ENCODE assay signal across 24 mouse cellular contexts in genomic region chr11:101980603-101981157, GRCm38 (mm10). TPM values are rescaled to one million over a fixed set of nuclear protein-coding genes. Genes with fewer than 3 reads are reported as not detected.
DNase-seq lines count a peak whose midpoint lies in the region; ATAC-seq and TF ChIP-seq lines count a peak whose summit lies in the region.
"Had no signal": no experiment of that assay in that cellular context is flagged by ENCODE, and none has a peak within 500 bp of the region (broad histone marks: within the 10 kb centered on the region; RNA-seq: fewer than 3 reads in every experiment).

No protein-coding gene starts in this region.

- WGBS in hindbrain, embryonic 11.5 days = 72% methylated on average over 9 of the region's 9 CpGs
- WGBS in hindbrain, embryonic 12.5 days = 74% methylated on average over 9 of the region's 9 CpGs
- 80% methylated on average over 9 of the region's 9 CpGs for WGBS in kidney, postnatal 0 days
- 96% methylated on average over 9 of the region's 9 CpGs for WGBS in macrophage (ENCODE audit: missing documents)

- no peak overlapping the region for H3K4me3 ChIP-seq in hindbrain, embryonic 11.5 days (ENCODE audit: low read depth, low read length)
- H3K4me3 ChIP-seq in hindbrain, embryonic 12.5 days = no peak overlapping the region
- H3K4me3 ChIP-seq in kidney, postnatal 0 days (replicated peaks; ENCODE audit: low read depth, low read length) = no peak overlapping the region
- no peak overlapping the region for H3K4me3 ChIP-seq in macrophage (ENCODE audit: inconsistent target)
- H3K4me3 ChIP-seq: embryonic facial prominence, embryonic 12.5 days; forebrain, embryonic 15.5 days; heart, embryonic 13.5 days; hindbrain, embryonic 15.5 days had no signal

- H3K79me2 ChIP-seq in macrophage (ENCODE audit: inconsistent target) = peaks cover 83% of the 10 kb centered on the region

- no peak for ATAC-seq in cerebellum, adult (ENCODE audit: insufficient number of reproducible peaks, low FRiP score, low TSS enrichment)
- no peak for ATAC-seq in hindbrain, embryonic 11.5 days (ENCODE audit: low FRiP score)
- ATAC-seq in hindbrain, embryonic 12.5 days (ENCODE audit: low FRiP score) = no peak
- no peak for ATAC-seq in kidney, postnatal 0 days (replicated peaks; ENCODE audit: low FRiP score, low read depth)
- ATAC-seq: activated CD4-positive, CD25-positive, alpha-beta regulatory T cell, adult 4 months; forebrain, embryonic 15.5 days; intestine, embryonic 16.5 days; Patski had no signal

- H3K4me1 ChIP-seq in hindbrain, embryonic 11.5 days (replicated peaks; ENCODE audit: control insufficient read depth, insufficient read depth, low read length) = no peaks in the 10 kb centered on the region
- peaks cover 17% of the 10 kb centered on the region for H3K4me1 ChIP-seq in hindbrain, embryonic 12.5 days
- peaks cover 23% of the 10 kb centered on the region for H3K4me1 ChIP-seq in kidney, postnatal 0 days (replicated peaks; ENCODE audit: insufficient read depth, low read length)

- no peak for TF ChIP-seq CTCF in kidney, postnatal 0 days (IDR thresholded peaks at IDR 0.05; ENCODE audit: low read depth)

- DNase-seq in cerebellum, adult 9-11 months = peak; percentile 44
- no peak for DNase-seq in hindbrain, embryonic 11.5 days (ENCODE audit: low spot score)
- no peak for DNase-seq in kidney, postnatal 0 days (ENCODE audit: low spot score)
- no peak for DNase-seq in kidney, postnatal 14 days
- DNase-seq: adrenal gland, postnatal 14 days; cerebellum, postnatal 10 days; embryo, embryonic 11 days; gastrocnemius, postnatal 14 days; heart, postnatal 36 days had no signal

- H3K27me3 ChIP-seq in hindbrain, embryonic 11.5 days (ENCODE audit: control insufficient read depth, insufficient read depth, low read length) = no peaks in the 10 kb centered on the region; the same call in 1 of the 2 replicates
- H3K27me3 ChIP-seq in hindbrain, embryonic 12.5 days = 0 out of 2 replicates have a peak, but pooled peaks cover 9% of the 10 kb centered on the region
- no peaks in the 10 kb centered on the region for H3K27me3 ChIP-seq in kidney, postnatal 0 days (ENCODE audit: insufficient read depth, low read length)
- H3K27me3 ChIP-seq: embryonic facial prominence, embryonic 12.5 days; forebrain, embryonic 15.5 days; heart, embryonic 13.5 days; hindbrain, embryonic 15.5 days; Patski had no signal

- H3K27ac ChIP-seq in hindbrain, embryonic 11.5 days (ENCODE audit: low read depth, low read length) = no peak overlapping the region
- no peak overlapping the region for H3K27ac ChIP-seq in hindbrain, embryonic 12.5 days
- no peak overlapping the region for H3K27ac ChIP-seq in kidney, postnatal 0 days
- H3K27ac ChIP-seq in macrophage = peak overlapping the region; percentile 91
- H3K27ac ChIP-seq: embryonic facial prominence, embryonic 12.5 days; forebrain, embryonic 15.5 days; heart, embryonic 13.5 days; hindbrain, embryonic 15.5 days had no signal

- no peaks in the 10 kb centered on the region for H3K36me3 ChIP-seq in hindbrain, embryonic 11.5 days (ENCODE audit: control insufficient read depth, insufficient read depth, low read length)
- H3K36me3 ChIP-seq in hindbrain, embryonic 12.5 days = no peaks in the 10 kb centered on the region
- peaks cover 16% of the 10 kb centered on the region; the same call in 1 of the 2 replicates for H3K36me3 ChIP-seq in kidney, postnatal 0 days (ENCODE audit: insufficient read depth, low read length)
- peaks cover 48% of the 10 kb centered on the region for H3K36me3 ChIP-seq in macrophage (ENCODE audit: inconsistent target)
- H3K36me3 ChIP-seq: embryonic facial prominence, embryonic 12.5 days; forebrain, embryonic 15.5 days; hindbrain, embryonic 15.5 days had no signal

- no peak overlapping the region for H3K4me2 ChIP-seq in hindbrain, embryonic 11.5 days (replicated peaks; ENCODE audit: low read depth, low read length)
- no peak overlapping the region for H3K4me2 ChIP-seq in hindbrain, embryonic 12.5 days (replicated peaks)
- no peak overlapping the region for H3K4me2 ChIP-seq in kidney, postnatal 0 days (ENCODE audit: low read length)
- H3K4me2 ChIP-seq: embryonic facial prominence, embryonic 12.5 days; forebrain, embryonic 15.5 days; hindbrain, embryonic 15.5 days had no signal

- 0 out of 2 replicates have a peak overlapping the region, but pooled peaks have one; percentile 11 for H3K9ac ChIP-seq in hindbrain, embryonic 11.5 days (ENCODE audit: low read depth, low read length)
- no peak overlapping the region for H3K9ac ChIP-seq in hindbrain, embryonic 12.5 days
- H3K9ac ChIP-seq in kidney, postnatal 0 days (ENCODE audit: low read depth, low read length) = 0 out of 2 replicates have a peak overlapping the region, but pooled peaks have one; percentile 19
- H3K9ac ChIP-seq: embryonic facial prominence, embryonic 12.5 days; forebrain, embryonic 15.5 days; heart, embryonic 13.5 days; hindbrain, embryonic 15.5 days had no signal

- no peaks in the 10 kb centered on the region for H3K9me3 ChIP-seq in hindbrain, embryonic 11.5 days (ENCODE audit: control insufficient read depth, low read length)
- H3K9me3 ChIP-seq in hindbrain, embryonic 12.5 days (replicated peaks) = no peaks in the 10 kb centered on the region
- no peaks in the 10 kb centered on the region for H3K9me3 ChIP-seq in kidney, postnatal 0 days (replicated peaks; ENCODE audit: low read length)
- H3K9me3 ChIP-seq: embryonic facial prominence, embryonic 12.5 days; forebrain, embryonic 15.5 days; heart, embryonic 13.5 days; hindbrain, embryonic 15.5 days had no signal

RNA-seq across cellular contexts. Expression of gene Cfap97d1, which starts 3.4 kb away (rescaled TPM):
- polyA plus RNA-seq in hindbrain, embryonic 11.5 days (2014; fragmentation: Nextera tagmentation; extraction: Ambion mirVana) = not detected in 2 replicates
- not detected in 2 replicates for polyA plus RNA-seq in hindbrain, embryonic 12.5 days (2016; fragmentation: Nextera tagmentation; extraction: Ambion mirVana)
- polyA plus RNA-seq in kidney, postnatal 0 days (2015; fragmentation: Nextera tagmentation; extraction: Ambion mirVana) = not detected in 2 replicates
- not detected for total RNA-seq in macrophage (2018; cell fraction: chromatin; rRNA removed)
- total RNA-seq in macrophage (2018; cell fraction: cytosol; rRNA removed) = not detected
- not detected for total RNA-seq in macrophage (2018; cell fraction: nucleus; rRNA removed)
- not detected in 3 replicates for polyA plus RNA-seq in macrophage (2018)
- total RNA-seq: adrenal gland, adult 18-20 months; adrenal gland, postnatal 14 days; CH12.LX; common myeloid progenitor, adult 5-6 weeks; gastrocnemius, postnatal 14 days; heart, postnatal 36 days had no signal
- polyA plus RNA-seq: activated CD4-positive, CD25-positive, alpha-beta regulatory T cell, adult 4 months; embryonic facial prominence, embryonic 12.5 days; forebrain, embryonic 11.5 days; forebrain, embryonic 15.5 days; heart, embryonic 13.5 days; heart, postnatal 0 days; hindbrain, embryonic 15.5 days; intestine, embryonic 16.5 days; Patski had no signal

RNA-seq across cellular contexts. Expression of gene Dusp3, which starts 6.1 kb away (rescaled TPM):
- 11.4 and 12.1 TPM in 2 replicates for polyA plus RNA-seq in hindbrain, embryonic 11.5 days (2014; fragmentation: Nextera tagmentation; extraction: Ambion mirVana)
- polyA plus RNA-seq in hindbrain, embryonic 12.5 days (2016; fragmentation: Nextera tagmentation; extraction: Ambion mirVana) = 11.4 and 12.9 TPM in 2 replicates
- polyA plus RNA-seq in kidney, postnatal 0 days (2015; fragmentation: Nextera tagmentation; extraction: Ambion mirVana) = 51.7 and 57.9 TPM in 2 replicates
- 100 to 1,000 TPM in 1 of 26 experiments, 10 to 100 TPM in 25; 17.5 to 100 (median 40.7) TPM for total RNA-seq in macrophage (2018; cell fraction: chromatin; rRNA removed)
- total RNA-seq in macrophage (2018; cell fraction: cytosol; rRNA removed) = 100 to 1,000 TPM in 13 of 26 experiments, 10 to 100 TPM in 13; 82.1 to 224 (median 125) TPM
- 100 to 1,000 TPM in 13 of 26 experiments, 10 to 100 TPM in 13; 44.6 to 157 (median 101) TPM for total RNA-seq in macrophage (2018; cell fraction: nucleus; rRNA removed)
- polyA plus RNA-seq in macrophage (2018) = 119 to 143 TPM (median 138 TPM) in 3 replicates

RNA-seq across cellular contexts. Expression of gene Sost, which starts 13.9 kb away (rescaled TPM):
- polyA plus RNA-seq in hindbrain, embryonic 11.5 days (2014; fragmentation: Nextera tagmentation; extraction: Ambion mirVana) = 0.11 and 0.31 TPM in 2 replicates
- polyA plus RNA-seq in hindbrain, embryonic 12.5 days (2016; fragmentation: Nextera tagmentation; extraction: Ambion mirVana) = 0.46 and 0.79 TPM in 2 replicates
- 1.6 and 1.8 TPM in 2 replicates for polyA plus RNA-seq in kidney, postnatal 0 days (2015; fragmentation: Nextera tagmentation; extraction: Ambion mirVana)
- not detected for total RNA-seq in macrophage (2018; cell fraction: chromatin; rRNA removed)
- not detected for total RNA-seq in macrophage (2018; cell fraction: cytosol; rRNA removed)
- not detected for total RNA-seq in macrophage (2018; cell fraction: nucleus; rRNA removed)
- polyA plus RNA-seq in macrophage (2018) = not detected in 3 replicates
- total RNA-seq: adrenal gland, adult 18-20 months; adrenal gland, postnatal 14 days; CH12.LX; common myeloid progenitor, adult 5-6 weeks; gastrocnemius, postnatal 14 days had no signal
- polyA plus RNA-seq: activated CD4-positive, CD25-positive, alpha-beta regulatory T cell, adult 4 months; forebrain, embryonic 11.5 days; forebrain, embryonic 15.5 days; Patski had no signal

RNA-seq across cellular contexts. Expression of gene Mpp3, which starts 47.6 kb away (rescaled TPM):
- 23.3 and 26.5 TPM in 2 replicates for polyA plus RNA-seq in hindbrain, embryonic 11.5 days (2014; fragmentation: Nextera tagmentation; extraction: Ambion mirVana)
- 35.6 and 36.2 TPM in 2 replicates for polyA plus RNA-seq in hindbrain, embryonic 12.5 days (2016; fragmentation: Nextera tagmentation; extraction: Ambion mirVana)
- 3.5 and 4.2 TPM in 2 replicates for polyA plus RNA-seq in kidney, postnatal 0 days (2015; fragmentation: Nextera tagmentation; extraction: Ambion mirVana)
- total RNA-seq in macrophage (2018; cell fraction: chromatin; rRNA removed) = not detected
- not detected for total RNA-seq in macrophage (2018; cell fraction: cytosol; rRNA removed)
- under 1 TPM in 1 of 26 experiments, not detected in 25; 0.30 TPM for total RNA-seq in macrophage (2018; cell fraction: nucleus; rRNA removed)
- polyA plus RNA-seq in macrophage (2018) = not detected in 3 replicates
- total RNA-seq: common myeloid progenitor, adult 5-6 weeks had no signal
